Mouse (Mus musculus): Measurements from ENCODE around the gene Gabra6. TPM values are rescaled to one million over a fixed set of nuclear protein-coding genes. Genes with fewer than 3 reads are reported as not detected.

The Gabra6 gene
- polyA plus RNA-seq, 1 experiment, result not detected

- no peak for DNase-seq (ENCODE audit: low read depth)
Observed at GRCm38 (mm10) chr11:42258978-42259377, 61.9 kb downstream of the Gabra6 start.

More at GRCm38 (mm10) chr11:42258978-42259377, 61.9 kb downstream of the Gabra6 start:
- TF ChIP-seq CTCF (IDR thresholded peaks at IDR 0.05; ENCODE audit: borderline replicate concordance, extremely low read depth, insufficient read depth, insufficient read length), result no peak
- no peak for TF ChIP-seq POLR2A (IDR thresholded peaks at IDR 0.05; ENCODE audit: borderline replicate concordance, extremely low read depth, insufficient read depth, insufficient read length, poor library complexity, severe bottlenecking)

Other genes with a start within 250 kb of the Gabra6 start
- 9.5 and 12.7 TPM in 2 replicates for gene Gabra1, start 138.1 kb downstream of the Gabra6 start, polyA plus RNA-seq (2012; rRNA removed)
- 13.0 and 19.5 TPM in 2 replicates for gene Gabrb2, start 98.7 kb upstream of the Gabra6 start, polyA plus RNA-seq (2012; rRNA removed)

Data from brain, embryonic 14.5 days (tissue).